ENCODE assay signal across 22 mouse cellular contexts in the genomic region with DNA sequence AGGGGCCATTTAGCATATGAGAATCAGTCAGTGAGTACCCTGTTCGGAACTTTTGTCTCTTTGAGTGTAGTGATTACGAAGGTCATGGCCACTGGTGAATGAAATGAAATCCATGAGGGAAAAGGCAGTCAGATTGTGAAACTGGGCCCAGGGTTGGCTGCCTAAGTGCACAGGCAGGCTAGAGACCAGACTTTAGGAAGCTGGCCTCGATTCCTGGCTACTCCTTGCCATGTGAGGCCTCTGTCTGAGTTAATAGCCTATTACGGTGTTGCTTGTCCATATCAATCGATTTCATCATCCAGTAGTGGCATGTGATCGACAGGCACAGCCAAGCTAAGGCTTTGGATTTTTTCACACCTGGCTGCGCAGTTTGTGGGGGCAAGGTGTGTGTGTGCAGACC. TPM values are rescaled to one million over a fixed set of nuclear protein-coding genes. Genes with fewer than 3 reads are reported as not detected.
DNase-seq lines count a peak whose midpoint lies in the region; TF ChIP-seq lines count a peak whose summit lies in the region.
"Had no signal": no experiment of that assay in that cellular context is flagged by ENCODE, and none has a peak within 500 bp of the region (broad histone marks: within the 10 kb centered on the region; RNA-seq: fewer than 3 reads in every experiment).

No protein-coding gene starts in this region.

- intact Hi-C loops in gastrocnemius, adult 2 months (cut with DNase I): no loop called here

- no peak overlapping the region for H3K4me3 ChIP-seq in gastrocnemius, adult 2 months
- no peak overlapping the region for H3K4me3 ChIP-seq in brown adipose tissue, adult 24 weeks (ENCODE audit: insufficient read depth, low read depth, low read length)
- no peak overlapping the region for H3K4me3 ChIP-seq in cerebellum, adult 2 months (replicated peaks; ENCODE audit: insufficient read depth, low read depth, low read length)
- H3K4me3 ChIP-seq: heart, embryonic 15.5 days; intestine, embryonic 15.5 days; liver, embryonic 12.5 days; midbrain, embryonic 12.5 days had no signal

- 93% methylated on average over 7 of the region's 7 CpGs for WGBS in cerebellum, adult 2 months

- peak overlapping the region; percentile 13; the same call in 1 of the 2 replicates for H3K27ac ChIP-seq in gastrocnemius, adult 2 months
- H3K27ac ChIP-seq in brown adipose tissue, adult 24 weeks (replicated peaks; ENCODE audit: low read depth, low read length): peak overlapping the region; percentile 56
- no peak overlapping the region for H3K27ac ChIP-seq in cerebellum, adult 2 months (ENCODE audit: insufficient read depth, low read length)
- H3K27ac ChIP-seq: heart, embryonic 15.5 days; intestine, embryonic 15.5 days; liver, embryonic 12.5 days; midbrain, embryonic 12.5 days had no signal

- peak; percentile 46 for DNase-seq in gastrocnemius, adult 2 months
- DNase-seq in gastrocnemius, adult 8-10 months (ENCODE audit: low spot score in 2 of 2): no peak
- DNase-seq in 3T3-L1 (ENCODE audit: low read depth, low spot score) (peak; percentile 29), adipocyte (ENCODE audit: low spot score) (peak; percentile 96)
- DNase-seq in lung, postnatal 4 days: no peak
- no peak for DNase-seq in cerebellum, adult 2 months
- DNase-seq: B cell, adult 2 months; cerebellum, adult 11-12 months; cerebellum, postnatal 14 days; forebrain, postnatal 0 days; heart, postnatal 36 days; kidney, postnatal 25 days; layer of hippocampus, postnatal 36 days; lung, adult 18-20 months; lung, postnatal 10 days; right cerebral cortex, postnatal 14 days; thymus, postnatal 14 days had no signal

- no peaks in the 10 kb centered on the region for H3K27me3 ChIP-seq in cerebellum, adult 2 months (ENCODE audit: control insufficient read depth, insufficient read depth, low read length)
- H3K27me3 ChIP-seq: heart, embryonic 15.5 days; intestine, embryonic 15.5 days; midbrain, embryonic 12.5 days had no signal

- TF ChIP-seq CTCF in gastrocnemius, adult 2 months (IDR thresholded peaks at IDR 0.05): no peak
- no peak for TF ChIP-seq CTCF in cerebellum, adult 2 months (IDR thresholded peaks at IDR 0.05; ENCODE audit: borderline replicate concordance, insufficient read depth, low read depth, low read length)

- no peak for TF ChIP-seq POLR2A in cerebellum, adult 2 months (IDR thresholded peaks at IDR 0.05; ENCODE audit: borderline replicate concordance, insufficient read depth, low read length)

- peaks cover 33% of the 10 kb centered on the region for H3K4me1 ChIP-seq in brown adipose tissue, adult 24 weeks (ENCODE audit: control insufficient read depth, insufficient read depth, insufficient read length, low read length)
- H3K4me1 ChIP-seq in cerebellum, adult 2 months (ENCODE audit: control insufficient read depth, insufficient read depth, low read length): peaks cover 36% of the 10 kb centered on the region

RNA-seq across cellular contexts. Expression of a gene that starts 34.4 kb away (rescaled TPM):
- total RNA-seq in gastrocnemius, adult 2 months (2021): 10 to 100 TPM in 1 of 2 experiments, 1 to 10 TPM in 1; 9.3 to 10.2 TPM
- total RNA-seq in gastrocnemius, adult 8-10 months (2022): 10 to 100 TPM; 11.4 to 14.5 (median 13.2) TPM
- 13.7 and 18.0 TPM in 2 replicates for polyA plus RNA-seq in brown adipose tissue, adult 24 weeks (2012; ENCODE audit: insufficient read depth, insufficient read length, missing spikeins)
- 53.7 and 53.8 TPM in 2 replicates for polyA plus RNA-seq in cerebellum, adult 2 months (2012; rRNA removed)

RNA-seq across cellular contexts. Expression of a gene that starts 57.0 kb away (rescaled TPM):
- total RNA-seq in gastrocnemius, adult 2 months (2021): 1 to 10 TPM; 5.5 to 8.0 TPM
- 1 to 10 TPM; 4.7 to 5.6 (median 5.2) TPM for total RNA-seq in gastrocnemius, adult 8-10 months (2022)
- 3.6 and 4.6 TPM in 2 replicates for polyA plus RNA-seq in brown adipose tissue, adult 24 weeks (2012; ENCODE audit: insufficient read depth, insufficient read length, missing spikeins)
- polyA plus RNA-seq in cerebellum, adult 2 months (2012; rRNA removed): 5.3 and 5.9 TPM in 2 replicates

Comparison
In these comparisons a context has a peak if more than half of its experiments do, and no peak if none do; other contexts are left out.
1. DNase-seq: peak in gastrocnemius, adult 2 months (single experiment), 3T3-L1 (single experiment) and adipocyte (single experiment); none in gastrocnemius, adult 8-10 months (0 of 2), lung, postnatal 4 days (0 of 2) and cerebellum, adult 2 months (0 of 2).